Mouse (Mus musculus): ENCODE data around the gene Inip.
"Not testable (repeated sequence)": the region's sequence is repeated elsewhere in the genome, so short reads cannot be mapped to it uniquely, and the experiment has no call there.

Inip gene

DNA sequence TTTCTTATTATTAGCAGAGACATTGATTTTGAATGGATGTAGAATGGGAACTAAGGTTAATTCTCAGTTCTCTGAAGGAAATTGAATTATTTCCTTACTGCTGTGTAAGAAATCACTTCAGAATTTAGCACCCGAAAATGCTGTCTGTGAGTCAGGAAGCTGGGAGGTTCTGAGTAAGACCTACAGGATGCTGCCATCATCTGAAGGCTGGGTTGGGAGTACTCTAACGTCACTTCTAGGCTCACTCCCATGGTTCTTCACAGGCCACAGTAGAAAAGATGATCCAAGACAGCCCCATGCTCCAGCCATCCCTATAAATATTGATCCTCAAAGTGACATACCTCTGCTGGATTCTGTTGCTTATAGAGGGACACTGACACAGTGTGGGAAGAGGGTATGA is 6.1 kb upstream of the Inip start:
- DNase-seq, result no peak

DNA sequence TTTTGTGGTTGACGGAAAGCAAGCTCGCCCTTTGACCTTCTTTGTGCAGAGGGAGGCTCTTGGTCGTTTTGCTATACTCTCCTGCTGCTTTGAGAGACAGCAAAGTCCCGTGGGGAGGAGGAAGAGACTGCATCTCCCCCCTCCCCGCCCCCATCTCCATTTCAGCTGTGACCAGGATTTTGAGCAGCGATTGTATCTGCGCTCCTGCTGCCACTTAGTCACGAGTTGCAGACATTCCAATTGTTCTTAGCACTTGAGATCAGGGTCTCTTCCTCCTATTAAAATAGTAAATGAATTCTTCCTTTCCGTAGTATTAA is 5.4 kb upstream of the Inip start:
- DNase-seq, result peak; percentile 47

DNA sequence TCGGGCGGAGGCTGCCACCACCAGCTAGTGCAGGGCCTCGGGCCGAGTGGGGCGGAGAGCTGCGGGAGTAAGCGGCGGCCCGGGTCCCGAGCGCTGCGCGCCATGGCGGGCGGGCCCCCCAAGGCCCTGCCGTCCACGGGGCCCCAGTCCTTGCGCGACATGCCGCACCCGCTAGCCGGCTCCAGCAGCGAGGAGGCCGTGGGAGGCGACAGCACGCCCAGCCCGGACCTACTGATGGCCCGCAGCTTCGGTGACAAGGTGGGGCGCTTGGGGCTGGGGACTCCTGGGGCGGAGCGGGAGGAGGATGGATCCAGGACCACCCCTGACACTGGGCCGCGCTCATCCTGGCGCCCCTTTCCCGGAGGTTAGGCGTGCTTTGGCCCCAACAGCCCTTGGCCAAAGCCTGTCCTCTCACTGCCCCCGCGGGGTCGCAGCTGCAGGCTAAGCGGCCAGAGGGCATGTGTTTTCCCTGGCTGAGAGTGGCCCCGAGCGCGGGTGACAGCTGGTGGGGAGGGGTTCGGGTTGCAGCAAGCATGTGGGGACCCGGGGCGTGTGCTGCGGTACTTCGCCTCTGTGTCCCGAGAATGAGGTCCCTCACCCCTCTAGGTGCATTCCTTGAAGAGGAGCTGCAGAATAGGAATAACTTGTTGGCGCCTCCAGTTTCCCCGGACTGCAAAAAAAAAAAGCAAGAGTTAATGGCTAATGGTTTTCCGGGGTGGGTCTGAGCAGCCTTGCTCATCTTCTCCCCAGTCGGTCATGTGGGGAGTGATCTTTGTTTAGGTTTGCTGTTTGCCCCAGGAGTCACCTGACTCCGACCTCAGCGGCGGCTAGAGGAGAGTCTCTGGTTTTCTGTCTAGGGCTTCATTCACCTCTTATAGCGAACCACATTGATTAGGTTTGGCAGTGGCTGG is 4.8 kb upstream of the Inip start:
- DNase-seq, result peak; percentile 75

DNA sequence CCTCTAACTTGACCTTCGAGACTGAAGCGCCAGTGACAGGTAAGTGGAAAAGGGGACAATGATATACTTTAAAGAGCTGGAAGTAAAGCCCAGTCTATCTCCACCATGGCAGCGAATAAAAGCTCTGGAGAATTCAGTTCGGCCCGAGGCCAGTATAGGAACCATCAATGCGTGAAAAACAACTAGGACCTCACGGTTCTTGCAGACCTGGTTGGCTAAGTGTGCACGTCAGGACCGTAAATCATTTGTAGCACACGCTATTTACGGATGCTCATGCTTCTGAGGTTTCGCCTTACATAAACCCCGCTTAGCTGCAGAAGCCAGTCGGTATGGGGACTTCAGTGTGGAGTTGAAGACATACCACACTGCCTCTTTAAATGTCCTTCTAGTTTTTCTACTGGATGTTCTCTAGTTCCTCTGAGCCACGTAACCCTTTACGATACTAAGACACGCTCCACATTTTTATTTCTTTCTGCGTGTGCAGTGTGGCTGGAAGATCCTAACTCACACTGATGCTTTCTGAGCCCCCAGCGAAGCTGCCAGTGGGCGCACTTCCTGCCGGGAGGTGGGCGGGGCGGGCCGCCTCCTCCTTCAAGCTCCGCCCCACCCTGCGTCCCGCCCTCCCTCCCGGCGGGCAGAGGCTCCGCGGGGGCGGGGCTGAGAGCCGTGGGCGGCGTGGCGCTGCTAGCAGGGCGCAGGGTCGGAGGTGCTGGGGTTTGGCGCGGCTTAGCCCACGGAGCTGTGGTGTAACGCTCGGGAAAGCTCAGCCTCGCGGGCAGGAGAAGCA is 4.0 kb upstream of the Inip start, which contains the start of gene Snx30:
TSS of gene Snx30 (plus strand) at position 660 of the 787 bp plus-strand sequence.
- DNase-seq, result peak; percentile 94

DNA sequence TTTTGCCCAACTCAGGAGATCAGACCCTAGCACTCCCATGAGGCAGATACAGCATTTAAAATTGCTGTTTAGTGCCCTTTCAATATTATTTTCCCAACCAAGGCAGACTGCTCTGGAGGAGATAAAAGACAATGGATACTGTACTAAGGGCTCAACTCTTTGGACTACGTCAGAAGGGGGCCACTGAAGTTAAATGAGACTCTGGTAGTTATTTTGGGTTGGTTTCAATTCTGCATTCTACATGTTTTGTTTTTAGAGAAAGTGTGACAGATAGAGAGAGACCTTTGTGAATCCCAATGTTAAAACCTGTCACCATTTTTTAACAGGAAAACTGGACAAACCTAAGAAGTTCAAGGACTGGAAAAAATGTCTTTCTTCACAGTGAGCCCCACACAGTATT is 3.4 kb upstream of the Inip start:
- no peak for DNase-seq

DNA sequence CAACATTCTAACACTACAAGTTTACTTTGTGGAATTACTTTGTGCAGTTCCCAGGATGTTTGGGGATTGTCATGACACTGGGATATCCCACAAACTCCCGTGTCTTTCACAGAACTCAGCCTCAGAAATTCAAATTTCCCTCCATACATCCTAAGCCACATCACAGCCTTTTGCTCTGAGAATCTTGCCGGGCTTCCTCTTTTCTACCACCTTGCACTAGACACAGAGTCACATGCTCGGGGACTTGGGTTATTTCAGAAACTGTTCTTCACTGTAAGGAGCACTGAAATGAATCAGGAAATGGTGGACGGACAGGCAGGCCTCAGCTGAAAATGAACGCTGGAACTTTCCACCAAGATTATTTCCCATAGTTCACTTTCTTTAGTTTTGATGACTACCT is 2.0 kb upstream of the Inip start:
- DNase-seq, result no peak

DNA sequence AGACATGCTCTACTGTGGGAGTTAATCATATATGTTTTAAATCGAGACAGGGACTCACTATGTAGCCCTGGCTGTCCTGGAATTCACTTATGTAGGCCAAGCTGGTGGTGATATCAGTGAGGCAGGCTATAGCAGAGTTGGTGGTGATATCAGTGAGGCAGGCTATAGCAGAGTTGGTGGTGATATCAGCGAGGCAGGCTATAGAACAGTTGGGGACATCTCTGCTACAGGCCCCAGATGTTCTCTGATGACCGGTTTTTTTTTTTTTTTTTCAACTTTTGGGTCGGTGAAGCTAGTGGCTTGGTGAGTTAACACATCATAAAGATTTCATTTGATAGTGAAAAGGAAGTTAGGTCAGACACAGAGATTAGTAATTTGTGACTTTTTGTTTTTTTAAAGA is 1.4 kb upstream of the Inip start:
- DNase-seq, result no peak

DNA sequence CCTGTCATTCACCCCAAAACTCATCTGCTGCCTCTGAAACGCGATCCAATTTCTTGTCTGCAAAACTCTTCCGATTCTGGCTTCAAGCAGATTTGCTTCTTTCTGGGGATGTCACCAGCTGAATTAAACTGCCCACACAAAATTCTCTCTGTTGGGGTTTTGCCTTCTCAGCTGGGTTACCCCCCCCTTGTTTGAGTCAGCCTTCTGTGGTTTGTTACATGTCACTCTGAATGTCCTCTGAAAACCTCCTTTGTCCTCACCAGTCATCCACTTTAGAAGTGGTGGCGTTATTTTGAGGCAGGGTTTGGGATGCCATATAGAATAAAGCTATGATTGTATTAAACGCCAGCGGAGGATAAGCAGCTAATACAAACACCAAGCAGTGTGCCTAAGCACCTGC is 718 bp upstream of the Inip start:
- no peak for DNase-seq

DNA sequence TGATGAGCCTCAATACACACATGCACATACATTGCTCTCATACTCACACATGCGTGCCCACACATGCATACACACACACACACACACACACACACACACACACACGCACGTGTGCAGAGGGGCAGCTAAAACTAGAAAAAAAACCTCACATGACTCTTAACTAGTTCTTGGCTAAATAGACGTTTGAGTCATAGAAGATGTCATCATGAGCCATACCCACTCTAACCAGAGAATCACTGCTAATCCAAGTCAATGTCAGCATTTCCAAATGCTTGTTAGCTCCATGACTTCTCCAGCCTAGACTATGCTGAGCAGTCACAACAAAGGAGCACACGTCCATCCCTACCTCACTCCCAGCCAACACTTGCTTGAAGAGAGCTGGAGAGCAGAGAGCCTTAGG is 1.2 kb downstream of the Inip start:
- DNase-seq, result no peak

DNA sequence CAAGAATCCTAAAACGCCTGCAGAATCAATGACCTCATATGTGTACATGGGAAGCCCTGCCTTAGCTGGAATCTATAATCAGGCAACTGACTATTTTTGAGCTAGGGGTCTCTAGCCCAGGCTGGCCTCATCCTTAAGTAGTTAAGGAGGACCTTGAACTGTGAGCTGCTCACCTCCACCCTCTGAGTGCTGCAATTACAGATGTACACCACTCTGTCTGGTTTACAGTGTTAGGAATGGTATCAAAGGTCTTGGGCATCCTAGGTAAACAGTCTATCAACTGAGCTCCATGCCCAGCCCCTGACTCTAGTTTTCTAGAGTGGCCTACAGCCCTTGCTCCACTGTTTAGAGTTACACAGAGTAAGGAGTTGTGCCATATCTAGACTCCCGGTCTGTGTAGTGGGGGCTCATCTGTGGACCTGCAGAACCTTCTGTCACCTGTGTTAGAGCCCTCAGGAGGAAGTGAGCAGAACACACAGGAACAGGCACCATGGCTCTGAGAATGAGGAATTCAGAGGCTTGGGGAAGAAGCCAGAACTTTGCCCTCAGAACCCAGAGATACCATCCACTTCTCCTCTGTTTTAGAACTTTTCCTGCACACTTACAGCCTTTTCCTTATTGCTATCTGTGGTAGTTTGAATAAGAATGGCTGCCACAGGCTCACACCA is 5.5 kb downstream of the Inip start:
- DNase-seq, result no peak

DNA sequence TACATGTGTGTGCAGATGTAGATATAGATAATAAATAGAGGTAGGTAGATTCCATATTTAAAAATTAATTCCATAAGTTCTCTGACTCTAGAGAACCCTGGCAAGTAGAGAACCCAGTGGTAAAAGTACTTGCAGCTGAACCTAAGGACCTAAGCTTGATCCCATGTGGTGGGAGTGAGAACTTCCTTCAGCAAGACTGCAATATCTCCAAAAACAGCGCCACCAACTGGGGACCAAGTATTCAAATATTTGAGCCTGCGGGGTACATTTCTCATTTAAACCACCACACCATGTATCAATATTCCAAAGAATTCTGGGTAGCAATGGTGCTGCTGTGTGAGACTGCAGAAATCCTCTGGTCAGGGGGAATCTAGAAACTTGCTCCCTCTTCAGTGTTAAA is 7.3 kb downstream of the Inip start:
- DNase-seq, result no peak

DNA sequence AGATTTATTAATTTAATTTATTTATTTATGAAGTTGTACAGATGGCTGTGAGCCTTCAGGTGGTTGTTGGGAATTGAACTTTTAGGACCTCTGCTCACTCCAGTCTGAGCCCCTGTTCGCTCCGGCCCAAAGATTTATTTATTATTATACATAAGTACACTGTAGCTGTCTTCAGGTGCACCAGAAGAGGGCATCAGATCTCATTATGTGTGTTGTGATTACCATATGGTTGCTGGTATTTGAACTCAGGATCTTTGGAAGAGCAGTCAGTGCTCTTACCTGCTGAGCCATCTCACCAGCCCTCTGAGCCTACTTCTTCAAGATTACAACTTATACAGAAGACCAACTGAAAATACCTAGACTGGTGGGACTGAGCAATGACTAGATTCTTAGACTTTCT is 7.8 kb downstream of the Inip start:
- not testable (repeated sequence) for DNase-seq

DNA sequence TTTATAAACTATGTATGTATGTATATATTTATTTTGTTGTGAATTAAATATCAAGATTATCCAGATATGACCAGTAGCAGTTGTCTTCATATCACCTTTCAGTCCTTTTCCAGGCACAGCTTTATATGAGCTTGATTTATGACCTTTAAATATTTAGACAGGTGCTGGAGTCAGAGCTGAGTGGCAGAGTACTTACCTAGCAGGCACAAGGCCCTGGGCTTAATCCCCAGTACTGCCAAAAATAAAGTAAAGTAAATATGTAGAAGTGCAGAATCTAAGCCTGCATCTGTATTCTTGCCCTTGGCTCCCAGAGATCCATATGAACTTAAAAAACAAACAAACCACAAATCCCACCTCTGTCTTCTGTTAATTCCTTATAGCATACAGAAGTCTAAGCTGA is 12.4 kb downstream of the Inip start:
- no peak for DNase-seq

DNA sequence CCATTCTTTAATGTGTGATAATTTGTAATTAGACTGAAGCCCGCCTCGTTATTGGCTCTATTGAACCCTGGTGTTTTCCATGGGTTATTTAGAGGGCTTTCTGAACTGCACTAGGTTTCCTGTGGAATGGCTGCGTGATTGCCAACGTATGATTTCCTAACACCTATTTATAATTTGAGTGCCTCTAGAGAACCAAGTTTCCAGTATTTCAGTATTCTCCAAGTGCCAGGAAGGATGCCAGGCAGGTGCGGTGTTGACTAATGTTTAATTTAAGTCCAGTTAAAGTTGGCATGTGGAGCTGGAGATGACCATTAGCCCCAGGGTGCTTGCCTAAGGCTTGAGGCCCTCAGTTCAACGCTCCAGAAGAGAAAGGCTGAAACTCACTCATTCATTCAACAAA is 14.3 kb downstream of the Inip start:
- no peak for DNase-seq

DNA sequence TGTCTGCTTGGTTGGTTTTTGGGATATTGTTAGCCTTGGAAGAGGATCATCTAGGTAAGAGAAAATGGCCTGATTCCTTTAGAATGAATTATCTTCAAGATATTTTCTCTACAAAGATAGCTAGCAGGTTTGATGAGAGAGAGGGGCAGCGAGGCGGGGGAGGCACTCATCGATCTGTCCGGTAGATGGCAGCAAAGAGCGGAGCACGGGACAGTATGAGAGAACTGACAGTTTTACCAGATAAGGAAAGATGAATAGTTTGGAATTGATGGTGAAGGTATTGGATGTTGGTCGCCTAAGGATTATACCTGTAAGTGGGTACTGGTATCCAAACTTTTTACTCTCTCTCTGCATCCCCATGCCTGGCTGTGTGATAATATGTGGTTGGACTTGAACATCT is 14.7 kb downstream of the Inip start:
- DNase-seq, result peak; percentile 71

DNA sequence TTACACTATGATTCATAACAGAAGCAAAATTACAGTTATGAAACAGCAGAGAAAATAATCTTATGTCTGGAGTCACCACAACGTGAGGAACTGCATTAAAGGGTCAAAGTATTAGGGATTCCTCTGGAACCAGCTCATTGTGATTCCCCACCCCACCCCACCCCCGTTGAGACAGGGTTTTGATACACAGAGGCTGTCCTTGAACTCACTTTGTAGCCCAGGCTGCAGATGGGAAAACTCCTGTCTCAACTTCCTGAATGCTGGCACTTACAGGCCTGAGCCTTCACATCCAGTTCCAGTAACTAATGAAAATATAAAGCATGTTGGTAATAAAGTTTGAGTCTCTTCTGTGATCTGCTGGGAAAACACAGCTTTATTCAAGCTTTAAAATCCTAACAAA is 16.0 kb downstream of the Inip start:
- DNase-seq, result no peak

DNA sequence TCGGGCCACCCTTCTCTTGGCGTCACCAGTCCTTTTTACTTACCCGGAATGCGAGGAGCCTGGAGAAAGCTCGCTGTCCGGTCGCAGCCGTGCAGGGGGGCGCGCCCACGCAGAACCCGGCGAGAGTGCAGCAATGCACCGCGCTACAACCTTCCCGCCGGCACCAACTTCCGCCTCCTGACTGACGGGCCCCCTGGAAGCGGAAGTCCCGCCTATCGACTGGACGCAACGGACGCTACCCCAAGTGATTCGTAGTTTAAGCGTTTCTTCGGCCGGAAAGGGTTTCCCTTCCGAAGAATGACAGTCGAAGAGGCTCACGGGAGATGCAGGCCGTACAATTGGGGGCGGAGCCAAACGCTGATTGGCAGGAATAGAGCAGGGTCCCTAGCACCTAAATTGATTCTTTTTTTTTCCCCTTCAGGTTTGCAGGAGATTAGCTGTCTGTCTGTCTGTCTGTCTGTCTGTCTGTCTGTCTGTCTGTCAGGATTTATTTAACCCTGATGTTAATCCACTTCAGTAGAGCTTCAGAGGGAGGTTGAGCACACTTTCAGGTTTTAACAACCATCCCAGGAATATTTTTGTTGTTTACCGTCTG is 17.6 kb downstream of the Inip start:
- DNase-seq, result peak; percentile 99

DNA sequence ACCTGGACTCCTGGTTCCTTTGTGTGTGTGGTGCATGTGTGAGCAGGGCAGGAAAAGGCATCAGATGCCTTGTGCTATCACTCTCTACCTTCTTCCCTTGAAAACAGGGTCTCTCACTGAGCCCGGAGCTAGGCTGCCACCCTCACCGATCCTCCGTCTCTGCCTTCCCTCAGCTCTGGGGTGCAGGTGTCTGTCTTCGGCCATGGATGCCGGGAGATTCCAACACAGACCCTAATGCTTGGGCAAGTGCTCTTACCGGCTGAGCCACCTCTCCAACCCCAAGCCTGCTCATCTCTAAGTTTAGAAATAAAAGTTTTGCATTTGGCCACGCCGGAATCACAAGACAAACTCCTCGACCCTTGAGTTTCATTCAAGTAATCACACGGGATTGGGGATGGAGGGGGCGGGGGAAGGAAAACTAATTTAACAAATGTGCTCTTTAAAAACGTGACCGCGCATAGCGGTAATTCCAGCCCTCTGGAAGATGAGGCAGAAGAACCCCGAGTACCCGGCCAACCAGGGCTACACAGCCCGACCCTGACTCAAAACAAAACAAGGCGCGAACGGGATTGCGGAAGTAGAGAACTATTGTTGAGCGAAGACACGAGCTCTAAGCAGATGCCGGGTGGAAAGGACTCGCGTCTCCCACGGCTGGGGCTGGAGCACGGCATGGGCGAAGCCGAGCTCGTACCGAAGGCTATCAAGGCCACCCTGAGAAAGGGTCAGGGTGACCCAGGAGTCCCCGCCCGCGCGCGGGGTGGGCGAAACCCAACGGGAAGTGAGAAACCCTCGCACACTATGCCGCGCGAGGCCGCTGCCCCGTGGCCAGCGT is 18.3 kb downstream of the Inip start:
- no peak for DNase-seq

DNA sequence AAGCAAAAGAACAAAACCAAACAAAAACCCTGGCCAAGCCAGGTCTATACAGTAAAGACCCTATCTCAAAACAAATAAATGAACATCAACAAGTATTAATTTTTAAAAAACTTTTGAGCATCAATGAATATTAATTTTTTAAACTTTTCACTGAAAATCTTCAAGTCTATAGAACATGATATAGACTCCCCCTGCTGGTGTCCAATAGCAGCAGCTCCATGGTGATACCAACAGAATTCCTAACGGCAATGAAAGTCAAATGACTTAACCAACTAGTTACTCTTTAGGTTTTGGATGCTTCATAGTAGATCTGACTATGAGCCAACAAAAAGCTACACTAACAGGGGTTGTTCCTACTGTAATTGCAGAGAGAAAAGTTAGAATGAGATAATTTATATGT is 20.8 kb downstream of the Inip start:
- peak; percentile 30 for DNase-seq

DNA sequence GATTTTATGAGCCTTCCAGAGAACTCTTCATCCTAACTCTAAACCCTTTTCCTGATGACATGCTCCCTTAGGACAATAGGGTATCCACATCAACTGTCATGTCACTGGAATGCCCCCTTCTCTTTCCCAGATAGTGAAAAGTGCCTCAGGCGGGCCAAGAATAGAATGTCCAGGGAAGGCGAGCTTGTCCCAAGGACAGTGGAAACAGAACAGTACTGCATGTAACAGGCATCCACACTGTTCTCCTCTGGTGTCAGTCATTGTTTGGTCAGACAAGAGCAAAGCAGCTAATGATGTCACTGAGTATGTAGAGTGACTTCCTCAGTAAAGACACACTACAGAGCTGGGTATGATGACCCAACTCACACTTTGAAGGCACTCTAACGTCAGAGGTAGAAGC is 23.6 kb downstream of the Inip start:
- no peak for DNase-seq

DNA sequence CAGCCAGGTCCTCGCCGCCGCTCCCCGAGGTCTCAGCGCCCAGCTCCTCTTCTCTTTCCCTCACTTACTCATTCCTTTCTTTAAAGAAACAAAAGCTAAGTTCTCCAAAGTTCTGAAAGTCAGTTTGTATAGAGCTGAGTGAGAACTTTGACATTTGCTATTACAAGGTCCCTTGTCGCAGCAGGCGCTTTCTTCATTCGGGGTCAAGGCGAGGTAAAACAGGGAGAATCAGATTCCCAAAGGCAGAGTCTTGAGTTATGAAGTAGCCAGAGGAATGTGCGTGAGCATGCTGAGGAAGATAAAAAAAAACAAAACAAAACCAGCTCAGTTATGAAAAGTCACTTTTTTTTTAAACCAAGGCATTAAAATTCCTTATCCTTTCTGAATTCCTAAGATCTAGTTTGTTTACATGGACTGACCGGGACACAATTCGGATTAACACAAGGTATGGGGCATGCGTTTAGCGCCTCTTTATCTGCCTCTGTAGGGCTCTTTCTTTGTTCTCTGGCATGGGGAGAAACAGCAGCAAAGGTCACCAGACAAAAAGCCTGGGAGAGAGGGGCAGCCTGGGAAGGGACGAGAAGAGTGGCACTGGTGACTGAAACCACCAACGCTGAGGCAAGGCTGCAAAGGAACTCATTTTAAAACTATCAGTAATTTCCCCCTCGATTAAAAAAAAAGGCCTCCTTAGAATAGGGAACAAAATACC is 29.1 kb downstream of the Inip start:
- DNase-seq, result no peak

DNA sequence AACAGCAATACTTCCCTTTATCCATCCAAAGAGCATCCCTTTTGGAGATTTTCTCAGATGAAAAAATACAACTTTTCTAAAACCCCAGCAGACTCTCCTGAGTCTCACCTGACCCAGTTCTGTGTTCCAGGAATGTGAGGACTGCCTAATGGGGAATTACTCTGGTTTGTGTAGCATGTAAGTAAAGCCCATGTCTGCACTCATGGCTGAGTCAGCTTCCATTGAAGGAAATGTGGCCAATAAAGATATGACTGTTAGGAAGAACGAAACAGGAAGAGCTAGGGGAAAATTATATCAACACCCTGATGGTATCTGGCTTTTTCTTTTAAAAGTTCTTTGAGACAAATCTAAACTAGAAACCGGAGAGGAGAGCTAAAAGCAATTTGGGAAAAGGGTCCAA is 33.7 kb downstream of the Inip start:
- no peak for DNase-seq

Measured in retina, postnatal 1 day (tissue).